Mouse (Mus musculus) stomach, embryonic 14.5 days (tissue): Measurements from ENCODE around the gene Kirrel3. TPM values are rescaled to one million over a fixed set of nuclear protein-coding genes. Genes with fewer than 3 reads are reported as not detected.

Experiments used
- ATAC-seq: fragments of 200-750 bp; cut with Nextera tagmentation; 2 replicates; pipeline ENCODE4 v1.8.0; 2017; ENCODE audit warnings: low read depth, moderate TSS enrichment; ENCODE audit not compliant: insufficient number of reproducible peaks, insufficient read depth, low FRiP score
- H3K27ac ChIP-seq: fragments of 300-500 bp; sonication (generic); 2 replicates; pipeline ENCODE4 v1.5.1; 2014; ENCODE audit warnings: mild to moderate bottlenecking, low read length, moderate library complexity, mixed read lengths
- H3K27me3 ChIP-seq: fragments of 300-500 bp; sonication (generic); 2 replicates; pipeline ENCODE4 v1.6.1; 2014; ENCODE audit warnings: low read length, control low read depth, mixed read lengths; ENCODE audit not compliant: control insufficient read depth, insufficient read depth
- H3K36me3 ChIP-seq: fragments of 300-500 bp; sonication (generic); 2 replicates; pipeline ENCODE4 v1.6.1; 2014; ENCODE audit warnings: mild to moderate bottlenecking, control low read depth, low read length, moderate library complexity, mixed read lengths; ENCODE audit not compliant: control insufficient read depth, insufficient read depth
- H3K4me1 ChIP-seq: fragments of 300-500 bp; sonication (generic); 2 replicates; pipeline ENCODE4 v1.6.1; 2014; ENCODE audit warnings: low read length, control low read depth, mixed read lengths; ENCODE audit not compliant: control insufficient read depth, insufficient read depth
- H3K4me2 ChIP-seq: fragments of 300-500 bp; sonication (generic); replicated peaks from 2 replicates; pipeline ENCODE4 v1.6.1; 2014; ENCODE audit warnings: low read depth, low read length, control low read depth
- H3K4me3 ChIP-seq: fragments of 300-500 bp; sonication (generic); 2 replicates; pipeline ENCODE4 v1.5.1; 2014; ENCODE audit warnings: low read depth, low read length, control low read depth
- H3K9ac ChIP-seq: fragments of 300-500 bp; sonication (generic); replicated peaks from 2 replicates; pipeline ENCODE4 v1.6.1; 2014; ENCODE audit warnings: low read depth, mild to moderate bottlenecking, control low read depth, low read length, moderate library complexity, mixed read lengths
- H3K9me3 ChIP-seq: fragments of 300-500 bp; sonication (generic); 2 replicates; pipeline ENCODE4 v1.6.1; 2016; ENCODE audit warnings: low read depth, low read length, control low read depth; ENCODE audit not compliant: control insufficient read depth
- WGBS: fragments of 180-500 bp; shearing (Covaris S2); extraction: QIAGEN DNeasy Blood & Tissue Kit; methylation state at CpG from one replicate; pipeline ENCODE4 v1.1.7; 2014; 5-methylcytosine and 5-hydroxymethylcytosine counted together
- polyA plus RNA-seq: library from polyadenylated mRNA; unstranded; fragments of >200 nt; fragmentation: Nextera tagmentation; extraction: Ambion mirVana; gene quantifications from 2 replicates; pipeline ENCODE4 v1.2.1, GENCODE M21; 2014

Gene Kirrel3
- polyA plus RNA-seq, 1 experiment from 2014 or later = 6.3 TPM

GRCm38 (mm10) chr9:34877799-34878198, 392.1 kb downstream of the Kirrel3 start:
- no peaks in the 10 kb centered on the region for H3K9me3 ChIP-seq
- no peak for ATAC-seq
- no peaks in the 10 kb centered on the region for H3K36me3 ChIP-seq
- H3K9ac ChIP-seq = no peak overlapping the region
- WGBS = 71% methylated on average over 3 of the region's 3 CpGs
- no peak overlapping the region for H3K27ac ChIP-seq
- no peaks in the 10 kb centered on the region for H3K4me1 ChIP-seq
- H3K27me3 ChIP-seq = no peaks in the 10 kb centered on the region
- H3K4me3 ChIP-seq = no peak overlapping the region
- no peak overlapping the region for H3K4me2 ChIP-seq

GRCm38 (mm10) chr9:34881750-34882149, 396.1 kb downstream of the Kirrel3 start:
- Histone ChIP-seq H3K36me3 (no peaks in the 10 kb centered on the region), H3K9ac (no peak overlapping the region), H3K4me1 (no peaks in the 10 kb centered on the region), H3K27me3 (no peaks in the 10 kb centered on the region), H3K4me3 (no peak overlapping the region), H3K4me2 (no peak overlapping the region), H3K9me3 (no peaks in the 10 kb centered on the region), H3K27ac (no peak overlapping the region)
- WGBS = 32% methylated on average over 5 of the region's 5 CpGs
- no peak for ATAC-seq

- no peak overlapping the region for H3K4me2 ChIP-seq
- H3K9ac ChIP-seq = no peak overlapping the region
- 13% methylated on average over 2 of the region's 2 CpGs for WGBS
- H3K4me1 ChIP-seq = no peaks in the 10 kb centered on the region
- no peak for ATAC-seq
- H3K27ac ChIP-seq = no peak overlapping the region
- no peaks in the 10 kb centered on the region for H3K9me3 ChIP-seq
- no peaks in the 10 kb centered on the region for H3K36me3 ChIP-seq
- no peaks in the 10 kb centered on the region for H3K27me3 ChIP-seq
- no peak overlapping the region for H3K4me3 ChIP-seq
Observed at GRCm38 (mm10) chr9:34882211-34882610, 396.5 kb downstream of the Kirrel3 start.

- no peaks in the 10 kb centered on the region for H3K9me3 ChIP-seq
- no peak overlapping the region for H3K9ac ChIP-seq
- ATAC-seq = no peak
- no peaks in the 10 kb centered on the region for H3K27me3 ChIP-seq
- H3K4me3 ChIP-seq = no peak overlapping the region
- no peaks in the 10 kb centered on the region for H3K4me1 ChIP-seq
- no peak overlapping the region for H3K27ac ChIP-seq
- H3K36me3 ChIP-seq = no peaks in the 10 kb centered on the region
- 30% methylated on average over 4 of the region's 4 CpGs for WGBS
- H3K4me2 ChIP-seq = no peak overlapping the region
Observed at GRCm38 (mm10) chr9:34883122-34883521, 397.4 kb downstream of the Kirrel3 start.

- no peaks in the 10 kb centered on the region for H3K36me3 ChIP-seq
- H3K27ac ChIP-seq = no peak overlapping the region
- H3K4me2 ChIP-seq = no peak overlapping the region
- no peak for ATAC-seq
- no peak overlapping the region for H3K9ac ChIP-seq
- WGBS = 81% methylated on average over 3 of the region's 3 CpGs
- H3K9me3 ChIP-seq = no peaks in the 10 kb centered on the region
- no peaks in the 10 kb centered on the region for H3K27me3 ChIP-seq
- no peaks in the 10 kb centered on the region for H3K4me1 ChIP-seq
- no peak overlapping the region for H3K4me3 ChIP-seq
Observed at GRCm38 (mm10) chr9:34884325-34884724, 398.6 kb downstream of the Kirrel3 start.

- ATAC-seq = no peak
- 86% methylated on average over 3 of the region's 3 CpGs for WGBS
- no peaks in the 10 kb centered on the region for H3K9me3 ChIP-seq
- no peak overlapping the region for H3K4me3 ChIP-seq
- no peaks in the 10 kb centered on the region for H3K4me1 ChIP-seq
- H3K4me2 ChIP-seq = no peak overlapping the region
- no peaks in the 10 kb centered on the region for H3K27me3 ChIP-seq
- H3K27ac ChIP-seq = no peak overlapping the region
- H3K9ac ChIP-seq = no peak overlapping the region
- no peaks in the 10 kb centered on the region for H3K36me3 ChIP-seq
Observed at GRCm38 (mm10) chr9:34884942-34885341, 399.2 kb downstream of the Kirrel3 start.

GRCm38 (mm10) chr9:34886746-34887145, 401.1 kb downstream of the Kirrel3 start:
- no peak overlapping the region for H3K4me2 ChIP-seq
- H3K9me3 ChIP-seq = no peaks in the 10 kb centered on the region
- ATAC-seq = no peak
- 28% methylated on average over 5 of the region's 5 CpGs for WGBS
- no peaks in the 10 kb centered on the region for H3K36me3 ChIP-seq
- H3K9ac ChIP-seq = no peak overlapping the region
- no peak overlapping the region for H3K4me3 ChIP-seq
- no peak overlapping the region for H3K27ac ChIP-seq
- H3K4me1 ChIP-seq = no peaks in the 10 kb centered on the region
- no peaks in the 10 kb centered on the region for H3K27me3 ChIP-seq

- no peak overlapping the region for H3K27ac ChIP-seq
- H3K9ac ChIP-seq = no peak overlapping the region
- H3K4me2 ChIP-seq = no peak overlapping the region
- no peak overlapping the region for H3K4me3 ChIP-seq
- no peaks in the 10 kb centered on the region for H3K9me3 ChIP-seq
- no peak for ATAC-seq
- no peaks in the 10 kb centered on the region for H3K36me3 ChIP-seq
- H3K4me1 ChIP-seq = no peaks in the 10 kb centered on the region
- no peaks in the 10 kb centered on the region for H3K27me3 ChIP-seq
- WGBS = 29% methylated on average over 2 of the region's 2 CpGs
Observed at GRCm38 (mm10) chr9:34887196-34887595, 401.5 kb downstream of the Kirrel3 start.

GRCm38 (mm10) chr9:34888298-34888697, 402.6 kb downstream of the Kirrel3 start:
- Histone ChIP-seq H3K36me3 (no peaks in the 10 kb centered on the region), H3K27me3 (no peaks in the 10 kb centered on the region), H3K4me2 (no peak overlapping the region), H3K9me3 (no peaks in the 10 kb centered on the region), H3K4me3 (no peak overlapping the region), H3K27ac (no peak overlapping the region), H3K4me1 (no peaks in the 10 kb centered on the region), H3K9ac (no peak overlapping the region)
- 90% methylated on average over 2 of the region's 2 CpGs for WGBS
- ATAC-seq = no peak
